14 mouse cellular contexts compared by ENCODE assay signal in genomic region chr7:119985279-119985912, GRCm38 (mm10).
A peak's percentile ranks its signal among the peaks of the same experiment; 100 is the strongest.
DNase-seq lines count a peak whose midpoint lies in the region; ATAC-seq and TF ChIP-seq lines count a peak whose summit lies in the region.
"Had no signal": no experiment of that assay in that cellular context is flagged by ENCODE, and none has a peak within 500 bp of the region (broad histone marks: within the 10 kb centered on the region; RNA-seq: fewer than 3 reads in every experiment).

No protein-coding gene starts in this region.

- no peak for ATAC-seq in cerebellum, adult (ENCODE audit: insufficient number of reproducible peaks, low FRiP score, low TSS enrichment)
- no peak for ATAC-seq in limb, embryonic 14.5 days (ENCODE audit: low FRiP score, low read depth)
- ATAC-seq in heart, embryonic 15.5 days (replicated peaks; ENCODE audit: insufficient number of reproducible peaks, insufficient read depth, low FRiP score, low read depth) = 0 out of 2 replicates have a peak, but pooled peaks have one; percentile 55
- ATAC-seq in stomach, postnatal 0 days (ENCODE audit: low FRiP score, low TSS enrichment) = no peak

- H3K4me2 ChIP-seq in limb, embryonic 14.5 days (replicated peaks; ENCODE audit: low read depth, low read length, severe bottlenecking) = no peak overlapping the region
- H3K4me2 ChIP-seq in heart, embryonic 15.5 days = no peak overlapping the region
- H3K4me2 ChIP-seq in stomach, postnatal 0 days (replicated peaks; ENCODE audit: low read depth) = no peak overlapping the region
- H3K4me2 ChIP-seq: midbrain, embryonic 12.5 days had no signal

- no peak overlapping the region for H3K27ac ChIP-seq in limb, embryonic 14.5 days (replicated peaks; ENCODE audit: low read depth, low read length)
- no peak overlapping the region for H3K27ac ChIP-seq in limb, embryonic 10.5 days
- H3K27ac ChIP-seq in heart, embryonic 15.5 days = peak overlapping the region; percentile 52
- no peak overlapping the region for H3K27ac ChIP-seq in stomach, postnatal 0 days (replicated peaks)
- H3K27ac ChIP-seq: midbrain, embryonic 12.5 days had no signal

- TF ChIP-seq EP300 in stomach, postnatal 0 days (optimal IDR thresholded peaks at IDR 0.05) = no peak

- no peak overlapping the region for H3K4me3 ChIP-seq in limb, embryonic 14.5 days (replicated peaks; ENCODE audit: low read length)
- H3K4me3 ChIP-seq in limb, embryonic 10.5 days = no peak overlapping the region
- H3K4me3 ChIP-seq in heart, embryonic 15.5 days = no peak overlapping the region
- H3K4me3 ChIP-seq in stomach, postnatal 0 days (ENCODE audit: low read depth, low read length) = no peak overlapping the region
- H3K4me3 ChIP-seq: midbrain, embryonic 12.5 days had no signal

- no peaks in the 10 kb centered on the region for H3K27me3 ChIP-seq in limb, embryonic 14.5 days (ENCODE audit: control insufficient read depth, insufficient read depth, low read length)
- no peaks in the 10 kb centered on the region for H3K27me3 ChIP-seq in limb, embryonic 10.5 days (ENCODE audit: low read depth, poor library complexity, severe bottlenecking)
- no peaks in the 10 kb centered on the region for H3K27me3 ChIP-seq in heart, embryonic 15.5 days
- H3K27me3 ChIP-seq in stomach, postnatal 0 days (ENCODE audit: control insufficient read depth, insufficient read depth, low read length) = no peaks in the 10 kb centered on the region
- H3K27me3 ChIP-seq: midbrain, embryonic 12.5 days had no signal

- TF ChIP-seq POLR2A in limb, embryonic 14.5 days (IDR thresholded peaks at IDR 0.05; ENCODE audit: borderline replicate concordance, extremely low read depth, insufficient read depth, insufficient read length) = no peak

- H3K36me3 ChIP-seq in limb, embryonic 14.5 days (ENCODE audit: control insufficient read depth, insufficient read depth, low read length) = no peaks in the 10 kb centered on the region
- H3K36me3 ChIP-seq in limb, embryonic 10.5 days = no peaks in the 10 kb centered on the region
- no peaks in the 10 kb centered on the region for H3K36me3 ChIP-seq in heart, embryonic 15.5 days
- H3K36me3 ChIP-seq in stomach, postnatal 0 days (ENCODE audit: control insufficient read depth, insufficient read depth, low read length) = no peaks in the 10 kb centered on the region
- H3K36me3 ChIP-seq: midbrain, embryonic 12.5 days had no signal

- no peak for TF ChIP-seq CTCF in stomach, postnatal 0 days (IDR thresholded peaks at IDR 0.05; ENCODE audit: low read depth)

- WGBS in limb, embryonic 14.5 days = 70% methylated on average over 3 of the region's 3 CpGs
- WGBS in limb, embryonic 10.5 days = 77% methylated on average over 3 of the region's 3 CpGs
- WGBS in heart, embryonic 15.5 days = 40% methylated on average over 3 of the region's 3 CpGs
- 48% methylated on average over 3 of the region's 3 CpGs for WGBS in stomach, postnatal 0 days

- DNase-seq in cerebellum, postnatal 10 days = peak; percentile 43 to 63
- DNase-seq in limb, embryonic 14.5 days (ENCODE audit: low spot score) = peak; percentile 3
- no peak for DNase-seq in limb, embryonic 10.5 days (ENCODE audit: low spot score)
- peak; percentile 10 to 41 for DNase-seq in layer of hippocampus, postnatal 36 days
- DNase-seq in adrenal gland, adult 18-20 months (ENCODE audit: low spot score in 2 of 2) = no peak
- no peak for DNase-seq in stomach, postnatal 0 days (ENCODE audit: low spot score)
- DNase-seq: adrenal gland, adult 2 months; B cell, adult 2 months; kidney, postnatal 25 days; lung, adult 2 months; thymus, adult 18-20 months had no signal

- no peak overlapping the region for H3K9ac ChIP-seq in limb, embryonic 14.5 days (ENCODE audit: low read depth, low read length, severe bottlenecking)
- no peak overlapping the region for H3K9ac ChIP-seq in heart, embryonic 15.5 days
- no peak overlapping the region for H3K9ac ChIP-seq in stomach, postnatal 0 days (ENCODE audit: low read length)
- H3K9ac ChIP-seq: midbrain, embryonic 12.5 days had no signal

- no peaks in the 10 kb centered on the region for H3K4me1 ChIP-seq in limb, embryonic 14.5 days (ENCODE audit: control insufficient read depth, insufficient read depth, low read length)
- H3K4me1 ChIP-seq in limb, embryonic 10.5 days = no peaks in the 10 kb centered on the region
- H3K4me1 ChIP-seq in heart, embryonic 15.5 days (replicated peaks) = no peaks in the 10 kb centered on the region
- no peaks in the 10 kb centered on the region for H3K4me1 ChIP-seq in stomach, postnatal 0 days (replicated peaks; ENCODE audit: control insufficient read depth, insufficient read depth)
- H3K4me1 ChIP-seq: midbrain, embryonic 12.5 days had no signal

- no peaks in the 10 kb centered on the region for H3K9me3 ChIP-seq in limb, embryonic 14.5 days (ENCODE audit: control insufficient read depth, low read length)
- H3K9me3 ChIP-seq in limb, embryonic 10.5 days (replicated peaks) = no peaks in the 10 kb centered on the region
- no peaks in the 10 kb centered on the region for H3K9me3 ChIP-seq in heart, embryonic 15.5 days (replicated peaks)
- no peaks in the 10 kb centered on the region for H3K9me3 ChIP-seq in stomach, postnatal 0 days (ENCODE audit: control insufficient read depth, low read length)
- H3K9me3 ChIP-seq: midbrain, embryonic 12.5 days had no signal

Comparison
In these comparisons a context has a peak if more than half of its experiments do, and no peak if none do; other contexts are left out.
1. DNase-seq: peak in cerebellum, postnatal 10 days (2 of 2), limb, embryonic 14.5 days (single experiment) and layer of hippocampus, postnatal 36 days (2 of 2); none in limb, embryonic 10.5 days (single experiment), adrenal gland, adult 18-20 months (0 of 2) and stomach, postnatal 0 days (single experiment).